Mouse (Mus musculus) spleen, postnatal 10 days (tissue): ENCODE measurements around the gene Jmjd6.
"Not testable (repeated sequence)": the region's sequence is repeated elsewhere in the genome, so short reads cannot be mapped to it uniquely, and the experiment has no call there.

ENCODE experiments used
- DNase-seq, 2 experiments: peaks; one replicate each; pipeline ENCODE4 v3.0.0; 2021 to 2022; ENCODE audit warnings: low spot score in 2 of 2

Jmjd6 gene

GRCm38 (mm10) chr11:116823885-116824284, 19.4 kb downstream of the Jmjd6 start:
- DNase-seq, result not testable (repeated sequence)

- DNase-seq, result no peak
These were observed 20.0 kb downstream of the Jmjd6 start for GRCm38 (mm10) chr11:116823255-116823654.

- no peak for DNase-seq
These were observed 20.6 kb downstream of the Jmjd6 start for GRCm38 (mm10) chr11:116822626-116823025.

- DNase-seq, result no peak
These were observed 21.0 kb downstream of the Jmjd6 start for GRCm38 (mm10) chr11:116822215-116822614.

- no peak for DNase-seq
These were observed 21.9 kb downstream of the Jmjd6 start for GRCm38 (mm10) chr11:116821057-116821940.

- DNase-seq, result no peak
These were observed 23.2 kb downstream of the Jmjd6 start for GRCm38 (mm10) chr11:116819932-116820593.

- DNase-seq, result no peak
These were observed 24.5 kb downstream of the Jmjd6 start for GRCm38 (mm10) chr11:116818722-116819121.

GRCm38 (mm10) chr11:116817567-116817966, 25.7 kb downstream of the Jmjd6 start:
- DNase-seq, result no peak

GRCm38 (mm10) chr11:116816769-116817168, 26.5 kb downstream of the Jmjd6 start:
- DNase-seq, result no peak

- DNase-seq, result no peak
These were observed 28.3 kb downstream of the Jmjd6 start for GRCm38 (mm10) chr11:116814884-116815415.

GRCm38 (mm10) chr11:116814076-116814883, 29.0 kb downstream of the Jmjd6 start:
- peak in 1 of 2 experiments; percentile 57 for DNase-seq

GRCm38 (mm10) chr11:116813610-116814009, 29.6 kb downstream of the Jmjd6 start:
- DNase-seq, result no peak

- DNase-seq, result no peak
These were observed 30.3 kb downstream of the Jmjd6 start for GRCm38 (mm10) chr11:116812793-116813529.

GRCm38 (mm10) chr11:116810983-116811901, 32.0 kb downstream of the Jmjd6 start:
- peak in 1 of 2 experiments; percentile 49 for DNase-seq

GRCm38 (mm10) chr11:116810528-116810927, 32.7 kb downstream of the Jmjd6 start:
- DNase-seq, result no peak

GRCm38 (mm10) chr11:116809520-116809919, 33.7 kb downstream of the Jmjd6 start:
- DNase-seq, result no peak

- DNase-seq, result no peak
These were observed 34.3 kb downstream of the Jmjd6 start for GRCm38 (mm10) chr11:116808811-116809395.

GRCm38 (mm10) chr11:116807938-116808606, 35.2 kb downstream of the Jmjd6 start:
- peak; percentile 70 to 84 for DNase-seq

- DNase-seq, result no peak
These were observed 35.7 kb downstream of the Jmjd6 start for GRCm38 (mm10) chr11:116807526-116807925.
